Mouse (Mus musculus) hindbrain, embryonic 14.5 days (tissue): ENCODE measurements around the gene Pgls. TPM values are rescaled to one million over a fixed set of nuclear protein-coding genes. Genes with fewer than 3 reads are reported as not detected.

Experiments used
- ATAC-seq: fragments of 200-750 bp; cut with Nextera tagmentation; 2 replicates; pipeline ENCODE4 v1.8.0; 2017; ENCODE audit warnings: moderate number of reproducible peaks, mild to moderate bottlenecking, moderate TSS enrichment, moderate library complexity; ENCODE audit not compliant: low FRiP score
- DNase-seq: peaks from one replicate; pipeline ENCODE4 v3.0.0-alpha.2; 2015; ENCODE audit warnings: low spot score
- H3K27ac ChIP-seq: fragments of 300-500 bp; sonication (generic); 2 replicates; pipeline ENCODE4 v1.5.1; 2014; ENCODE audit warnings: mild to moderate bottlenecking, moderate library complexity
- H3K27me3 ChIP-seq: fragments of 300-500 bp; sonication (generic); 2 replicates; pipeline ENCODE4 v1.6.1; 2014; ENCODE audit warnings: mild to moderate bottlenecking, low read length, mixed read lengths; ENCODE audit not compliant: control insufficient read depth, insufficient read depth
- H3K36me3 ChIP-seq: fragments of 300-500 bp; sonication (generic); replicated peaks from 2 replicates; pipeline ENCODE4 v1.6.1; 2014; ENCODE audit not compliant: control insufficient read depth, insufficient read depth
- H3K4me1 ChIP-seq: fragments of 300-500 bp; sonication (generic); replicated peaks from 2 replicates; pipeline ENCODE4 v1.6.1; 2014; ENCODE audit warnings: antibody characterized with exemption, low read length, mixed read lengths; ENCODE audit not compliant: control insufficient read depth, insufficient read depth
- H3K4me2 ChIP-seq: fragments of 300-500 bp; sonication (generic); replicated peaks from 2 replicates; pipeline ENCODE4 v1.6.1; 2014; ENCODE audit warnings: mild to moderate bottlenecking, moderate library complexity
- H3K4me3 ChIP-seq: fragments of 300-500 bp; sonication (generic); replicated peaks from 2 replicates; pipeline ENCODE4 v1.5.1; 2014; ENCODE audit warnings: mild to moderate bottlenecking, low read length
- H3K9ac ChIP-seq: fragments of 300-500 bp; sonication (generic); 2 replicates; pipeline ENCODE4 v1.6.1; 2014
- H3K9me3 ChIP-seq: fragments of 300-500 bp; sonication (generic); 2 replicates; pipeline ENCODE4 v1.6.1; 2016; ENCODE audit warnings: low read length; ENCODE audit not compliant: control insufficient read depth
- WGBS: fragments of 180-500 bp; shearing (Covaris S2); extraction: QIAGEN DNeasy Blood & Tissue Kit; methylation state at CpG from one replicate; pipeline ENCODE4 v1.1.7; 2014; 5-methylcytosine and 5-hydroxymethylcytosine counted together
- polyA plus RNA-seq: library from polyadenylated mRNA; unstranded; fragments of >200 nt; fragmentation: Nextera tagmentation; extraction: Ambion mirVana; gene quantifications from 2 replicates; pipeline ENCODE4 v1.2.1, GENCODE M21; 2014

The Pgls gene
- polyA plus RNA-seq, 1 experiment from 2014 or later = 246 TPM

GRCm38 (mm10) chr8:71594324-71594722 is 2.3 kb downstream of the Pgls start:
- 84% methylated on average over 4 of the region's 4 CpGs for WGBS

GRCm38 (mm10) chr8:71595862-71596261 is 3.9 kb downstream of the Pgls start:
- H3K4me2 ChIP-seq = peak overlapping the region; percentile 33
- peak; percentile 28; the same call in 1 of the 2 replicates for ATAC-seq
- peak overlapping the region; percentile 26; the same call in 1 of the 2 replicates for H3K9ac ChIP-seq

More at GRCm38 (mm10) chr8:71594324-71594722, 2.3 kb downstream of the Pgls start:
- Histone ChIP-seq H3K27ac (no peak overlapping the region), H3K36me3 (0 out of 2 replicates have a peak, but pooled peaks cover 4% of the 10 kb centered on the region), H3K4me1 (peaks cover 27% of the 10 kb centered on the region), H3K27me3 (no peaks in the 10 kb centered on the region), H3K9ac (no peak overlapping the region), H3K4me3 (no peak overlapping the region), H3K9me3 (no peaks in the 10 kb centered on the region), H3K4me2 (no peak overlapping the region)
- ATAC-seq = no peak
- no peak for DNase-seq

GRCm38 (mm10) chr8:71596384-71596783 is 4.4 kb downstream of the Pgls start:
- Histone ChIP-seq H3K27ac (no peak overlapping the region), H3K9ac (peak overlapping the region; percentile 26; the same call in 1 of the 2 replicates), H3K36me3 (0 out of 2 replicates have a peak, but pooled peaks cover 4% of the 10 kb centered on the region), H3K4me3 (no peak overlapping the region), H3K4me2 (no peak overlapping the region), H3K9me3 (no peaks in the 10 kb centered on the region), H3K4me1 (peaks cover 16% of the 10 kb centered on the region), H3K27me3 (peaks cover 14% of the 10 kb centered on the region)
- DNase-seq (no peak), ATAC-seq (no peak)
- 58% methylated on average over 6 of the region's 6 CpGs for WGBS

More at GRCm38 (mm10) chr8:71595862-71596261, 3.9 kb downstream of the Pgls start:
- Histone ChIP-seq H3K9me3 (no peaks in the 10 kb centered on the region), H3K27me3 (peaks cover 10% of the 10 kb centered on the region), H3K4me3 (no peak overlapping the region), H3K36me3 (0 out of 2 replicates have a peak, but pooled peaks cover 4% of the 10 kb centered on the region), H3K27ac (no peak overlapping the region), H3K4me1 (peaks cover 21% of the 10 kb centered on the region)
- DNase-seq = peak; percentile 88
- 5% methylated on average over 27 of the region's 27 CpGs for WGBS

GRCm38 (mm10) chr8:71596798-71597197 is 4.8 kb downstream of the Pgls start:
- H3K9ac ChIP-seq = no peak overlapping the region
- H3K4me3 ChIP-seq = no peak overlapping the region
- 0 out of 2 replicates have a peak, but pooled peaks cover 4% of the 10 kb centered on the region for H3K36me3 ChIP-seq
- DNase-seq (no peak), ATAC-seq (no peak)
- H3K27ac ChIP-seq = no peak overlapping the region
- H3K4me1 ChIP-seq = peaks cover 16% of the 10 kb centered on the region
- no peaks in the 10 kb centered on the region for H3K9me3 ChIP-seq
- peaks cover 18% of the 10 kb centered on the region for H3K27me3 ChIP-seq
- no peak overlapping the region for H3K4me2 ChIP-seq
- WGBS = 85% methylated on average over 4 of the region's 4 CpGs

- WGBS = 67% methylated on average over 3 of the region's 3 CpGs
- no peak within 1 kb of the TSS for H3K4me3 ChIP-seq
- no peak for ATAC-seq
- peaks cover 25% of the 10 kb centered on the region for H3K27me3 ChIP-seq
- peaks cover 19% of the 10 kb centered on the region for H3K4me1 ChIP-seq
- no peak for DNase-seq
- H3K27ac ChIP-seq = no peak within 1 kb of the TSS
- no peak within 1 kb of the TSS for H3K9ac ChIP-seq
- 0 out of 2 replicates have a peak, but pooled peaks cover 4% of the 10 kb centered on the region for H3K36me3 ChIP-seq
- no peaks in the 10 kb centered on the region for H3K9me3 ChIP-seq
- H3K4me2 ChIP-seq = no peak within 1 kb of the TSS
Observed at GRCm38 (mm10) chr8:71597451-71597850, 5.5 kb downstream of the Pgls start, which contains the start of gene Fam129c. Gene Fam129c, plus strand, starts transcription at chr8:71597648.

GRCm38 (mm10) chr8:71598375-71598774 is 6.4 kb downstream of the Pgls start:
- H3K4me2 ChIP-seq = no peak overlapping the region
- no peak overlapping the region for H3K27ac ChIP-seq
- peaks cover 20% of the 10 kb centered on the region; the same call in 1 of the 2 replicates for H3K4me1 ChIP-seq
- DNase-seq (no peak), ATAC-seq (no peak)
- H3K4me3 ChIP-seq = no peak overlapping the region
- H3K9me3 ChIP-seq = no peaks in the 10 kb centered on the region
- 0 out of 2 replicates have a peak, but pooled peaks cover 4% of the 10 kb centered on the region for H3K36me3 ChIP-seq
- H3K9ac ChIP-seq = no peak overlapping the region
- peaks cover 34% of the 10 kb centered on the region for H3K27me3 ChIP-seq

- no peak overlapping the region for H3K27ac ChIP-seq
- DNase-seq (no peak), ATAC-seq (no peak)
- 0 out of 2 replicates have a peak, but pooled peaks cover 4% of the 10 kb centered on the region for H3K36me3 ChIP-seq
- H3K27me3 ChIP-seq = peaks cover 39% of the 10 kb centered on the region
- H3K9me3 ChIP-seq = no peaks in the 10 kb centered on the region
- H3K4me1 ChIP-seq = peaks cover 18% of the 10 kb centered on the region; the same call in 1 of the 2 replicates
- H3K9ac ChIP-seq = no peak overlapping the region
- H3K4me3 ChIP-seq = no peak overlapping the region
- WGBS = 90% methylated on average over 5 of the region's 5 CpGs
- H3K4me2 ChIP-seq = no peak overlapping the region
Observed at GRCm38 (mm10) chr8:71598841-71599240, 6.9 kb downstream of the Pgls start.

- H3K36me3 ChIP-seq = no peaks in the 10 kb centered on the region
- peak overlapping the region; percentile 30 for H3K4me3 ChIP-seq
- H3K9ac ChIP-seq = peak overlapping the region; percentile 47
- 4% methylated on average over 64 of the region's 65 CpGs for WGBS
- ATAC-seq = no peak; the same call in 1 of the 2 replicates
- H3K9me3 ChIP-seq = no peaks in the 10 kb centered on the region
- H3K4me2 ChIP-seq = peak overlapping the region; percentile 55
- H3K27me3 ChIP-seq = peaks cover 42% of the 10 kb centered on the region
- no peak for DNase-seq
- peak overlapping the region; percentile 43; the same call in 1 of the 2 replicates for H3K27ac ChIP-seq
- peaks cover 13% of the 10 kb centered on the region; the same call in 1 of the 2 replicates for H3K4me1 ChIP-seq
Observed at GRCm38 (mm10) chr8:71601939-71602665, 10.1 kb downstream of the Pgls start.

- DNase-seq (peak; percentile 37), ATAC-seq (peak; percentile 56)
- Histone ChIP-seq H3K36me3 (no peaks in the 10 kb centered on the region), H3K27me3 (peaks cover 42% of the 10 kb centered on the region), H3K4me2 (peak overlapping the region; percentile 55), H3K4me3 (peak overlapping the region; percentile 30), H3K9me3 (no peaks in the 10 kb centered on the region), H3K9ac (peak overlapping the region; percentile 47), H3K4me1 (peaks cover 13% of the 10 kb centered on the region; the same call in 1 of the 2 replicates), H3K27ac (peak overlapping the region; percentile 43; the same call in 1 of the 2 replicates)
- 2% methylated on average over 32 of the region's 32 CpGs for WGBS
Observed at GRCm38 (mm10) chr8:71602666-71603334, 10.8 kb downstream of the Pgls start.
